Mouse (Mus musculus) limb, embryonic 14.5 days (tissue): ENCODE results near the gene Atf3. TPM values are rescaled to one million over a fixed set of nuclear protein-coding genes. Genes with fewer than 3 reads are reported as not detected.

Experiments used
- ATAC-seq: fragments of 200-750 bp; cut with Nextera tagmentation; 2 replicates; pipeline ENCODE4 v1.8.0; 2017; ENCODE audit warnings: low read depth, moderate number of reproducible peaks, moderate TSS enrichment; ENCODE audit not compliant: low FRiP score
- DNase-seq: peaks from one replicate; pipeline ENCODE4 v3.0.0-alpha.2; 2015; ENCODE audit warnings: low spot score
- H3K27ac ChIP-seq: fragments of 300-500 bp; sonication (generic); replicated peaks from 2 replicates; pipeline ENCODE4 v1.5.1; 2014; ENCODE audit warnings: low read depth, mild to moderate bottlenecking, low read length, moderate library complexity, mixed read lengths
- H3K27me3 ChIP-seq: fragments of 300-500 bp; sonication (generic); 2 replicates; pipeline ENCODE4 v1.6.1; 2014; ENCODE audit warnings: low read length, mixed read lengths; ENCODE audit not compliant: control insufficient read depth, insufficient read depth
- H3K36me3 ChIP-seq: fragments of 300-500 bp; sonication (generic); 2 replicates; pipeline ENCODE4 v1.6.1; 2014; ENCODE audit warnings: mild to moderate bottlenecking, low read length, moderate library complexity, mixed read lengths; ENCODE audit not compliant: control insufficient read depth, insufficient read depth
- H3K4me1 ChIP-seq: fragments of 300-500 bp; sonication (generic); 2 replicates; pipeline ENCODE4 v1.6.1; 2014; ENCODE audit warnings: antibody characterized with exemption, low read length, mixed read lengths; ENCODE audit not compliant: control insufficient read depth, insufficient read depth
- H3K4me2 ChIP-seq: fragments of 300-500 bp; sonication (generic); replicated peaks from 2 replicates; pipeline ENCODE4 v1.6.1; 2014; ENCODE audit warnings: low read depth, mild to moderate bottlenecking, low read length, moderate library complexity; ENCODE audit not compliant: severe bottlenecking
- H3K4me3 ChIP-seq: fragments of 300-500 bp; sonication (generic); replicated peaks from 2 replicates; pipeline ENCODE4 v1.5.1; 2014; ENCODE audit warnings: low read length
- H3K9ac ChIP-seq: fragments of 300-500 bp; sonication (generic); 2 replicates; pipeline ENCODE4 v1.6.1; 2014; ENCODE audit warnings: mild to moderate bottlenecking, low read depth, low read length, moderate library complexity; ENCODE audit not compliant: severe bottlenecking
- H3K9me3 ChIP-seq: fragments of 300-500 bp; sonication (generic); 2 replicates; pipeline ENCODE4 v1.6.1; 2016; ENCODE audit warnings: low read length; ENCODE audit not compliant: control insufficient read depth
- POLR2A ChIP-seq: fragments of 200-500 bp; IDR thresholded peaks from 2 replicates; pipeline ENCODE4 v1.8.0; 2012; ENCODE audit warnings: inconsistent platforms, mild to moderate bottlenecking, moderate library complexity, borderline replicate concordance; ENCODE audit not compliant: insufficient read depth, insufficient read length; ENCODE audit errors: extremely low read depth
- WGBS: fragments of 180-500 bp; shearing (Covaris S2); extraction: QIAGEN DNeasy Blood & Tissue Kit; methylation state at CpG from one replicate; pipeline ENCODE4 v1.1.7; 2014; 5-methylcytosine and 5-hydroxymethylcytosine counted together
- polyA plus RNA-seq, 2 experiments: library from polyadenylated mRNA; depleted of rRNA in 1 of 2; stranded (reverse) in 1 of 2; unstranded in 1 of 2; fragments of >200 nt; fragmentation: Nextera tagmentation in 1 of 2; extraction: Ambion mirVana in 1 of 2; gene quantifications; 2 replicates each; pipeline versions ENCODE4 v1.2.1 to v1.2.3; 2012 to 2014

The Atf3 gene
- polyA plus RNA-seq, 2 experiments, result 5.0 to 5.9 TPM

DNA sequence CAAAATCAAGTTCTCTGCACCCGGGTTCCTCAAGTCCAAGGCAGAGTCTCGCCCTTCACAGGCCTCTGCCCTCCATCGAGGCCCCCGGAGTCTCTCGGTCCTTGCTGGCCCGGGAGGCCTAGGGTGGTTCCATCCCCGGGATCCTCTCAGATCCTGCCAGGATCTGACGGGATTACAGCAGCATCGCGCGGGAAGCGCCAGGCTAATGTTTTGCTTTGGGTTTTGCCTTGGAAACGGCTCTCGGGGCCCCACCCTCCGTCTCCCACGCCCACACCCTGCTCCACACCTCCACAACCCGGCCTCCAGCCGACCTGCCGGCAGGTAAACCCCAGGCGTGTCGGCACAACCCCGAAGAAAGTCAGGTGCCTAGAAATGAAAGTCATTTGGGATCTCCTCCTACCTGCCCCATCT is 33.0 kb downstream of the Atf3 start:
- H3K36me3 ChIP-seq, result no peaks in the 10 kb centered on the region
- H3K27ac ChIP-seq, result no peak overlapping the region
- no peak for ATAC-seq
- H3K27me3 ChIP-seq, result peaks cover 46% of the 10 kb centered on the region
- H3K9ac ChIP-seq, result no peak overlapping the region
- WGBS, result 4% methylated on average over 22 of the region's 22 CpGs
- TF ChIP-seq POLR2A, result no peak
- H3K4me1 ChIP-seq, result peaks cover 23% of the 10 kb centered on the region
- no peaks in the 10 kb centered on the region for H3K9me3 ChIP-seq
- peak overlapping the region; percentile 59 for H3K4me3 ChIP-seq
- peak; percentile 28 for DNase-seq
- H3K4me2 ChIP-seq, result peak overlapping the region; percentile 100

DNA sequence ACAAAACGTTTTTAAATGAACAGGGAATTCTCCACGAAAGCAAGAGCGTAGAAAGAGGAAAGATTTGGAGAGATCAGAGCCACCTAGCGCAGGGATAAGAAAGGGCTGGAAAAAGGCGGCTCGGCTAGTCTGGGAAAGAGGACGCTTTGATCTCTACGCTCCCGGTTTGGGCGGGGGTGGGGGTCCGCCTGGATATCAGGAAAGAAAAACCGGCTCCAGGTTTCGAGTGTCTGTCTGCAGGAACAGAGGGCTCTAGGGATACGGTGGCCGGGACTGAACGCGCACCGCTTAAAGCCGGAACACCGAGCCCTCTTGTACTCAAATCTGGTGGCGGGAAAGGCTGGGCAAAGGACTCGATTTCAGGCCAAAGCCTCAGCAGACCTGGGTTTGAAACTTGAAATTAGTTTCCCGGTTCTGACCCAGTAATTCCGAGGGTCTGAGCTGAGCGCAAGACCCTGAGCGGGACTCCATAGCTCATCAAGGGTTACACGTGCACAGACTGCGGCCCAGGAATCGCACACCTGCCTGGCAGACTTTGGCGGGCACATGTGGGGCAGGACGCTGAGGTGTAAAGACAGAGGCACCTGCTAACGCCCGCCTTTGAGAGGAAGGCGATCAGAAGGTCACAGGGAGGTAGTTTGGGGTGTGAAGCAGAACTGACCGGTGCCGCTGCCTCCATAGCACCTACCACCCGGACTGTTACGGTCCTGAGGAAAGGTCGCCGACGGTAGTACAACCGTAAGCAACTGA is 33.6 kb downstream of the Atf3 start:
- Histone ChIP-seq H3K4me1 (peaks cover 29% of the 10 kb centered on the region), H3K4me3 (peak overlapping the region; percentile 59), H3K27me3 (peaks cover 46% of the 10 kb centered on the region), H3K9ac (no peak overlapping the region; the same call in 1 of the 2 replicates), H3K27ac (no peak overlapping the region), H3K9me3 (no peaks in the 10 kb centered on the region), H3K4me2 (peak overlapping the region; percentile 100), H3K36me3 (no peaks in the 10 kb centered on the region)
- WGBS, result under 1% methylated on average over 42 of the region's 42 CpGs
- ATAC-seq, result no peak
- TF ChIP-seq POLR2A, result no peak
- DNase-seq, result peak; percentile 61

DNA sequence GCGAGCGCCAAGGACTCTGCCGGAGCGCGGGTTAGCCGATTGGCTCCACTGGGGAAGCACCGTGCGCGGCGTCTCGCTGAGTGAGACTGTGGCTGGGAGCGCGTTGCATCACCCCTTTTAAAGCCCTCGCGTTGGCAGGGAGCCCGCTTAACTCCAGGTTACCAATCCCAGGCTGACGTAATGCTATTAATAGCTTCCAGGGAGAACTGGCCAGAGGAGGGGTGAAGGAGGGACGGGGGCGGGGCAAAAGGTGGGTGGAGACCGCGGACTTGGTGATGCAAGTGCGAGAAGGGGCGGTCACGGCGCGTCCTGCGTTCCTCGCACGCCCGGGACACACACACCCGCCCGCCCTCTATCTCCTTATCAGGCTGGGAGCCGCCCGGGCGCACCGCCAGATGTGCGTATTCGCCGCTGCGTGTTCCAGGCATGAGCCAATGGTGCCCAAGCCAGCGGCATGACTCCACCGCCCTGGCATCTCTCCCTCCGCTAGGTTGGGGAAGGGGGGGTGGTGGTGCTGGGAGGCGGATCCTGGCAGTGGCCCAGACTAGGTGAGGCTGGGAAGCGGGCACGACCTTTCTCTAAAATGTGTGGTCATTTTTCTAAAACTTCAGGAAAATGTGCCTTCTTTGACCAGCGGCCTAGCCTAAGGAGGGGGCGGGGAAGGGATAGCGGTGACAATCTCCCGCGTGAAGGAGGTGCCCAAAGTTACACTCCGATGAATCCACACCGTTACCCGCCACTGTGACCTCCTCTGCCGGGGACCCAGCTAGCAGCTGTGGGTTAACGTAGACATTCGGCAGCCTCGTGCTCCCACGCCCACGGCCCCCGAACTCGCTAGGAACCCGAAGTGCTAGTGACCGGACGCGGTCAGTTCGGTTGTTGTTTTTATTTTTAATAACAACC is 34.4 kb downstream of the Atf3 start:
- TF ChIP-seq POLR2A, result peak; percentile 92; the same call in 1 of the 2 replicates
- DNase-seq, result peak; percentile 97
- Histone ChIP-seq H3K27me3 (peaks cover 46% of the 10 kb centered on the region), H3K9ac (peak overlapping the region; percentile 58), H3K9me3 (no peaks in the 10 kb centered on the region), H3K27ac (no peak overlapping the region), H3K4me1 (peaks cover 37% of the 10 kb centered on the region), H3K4me2 (peak overlapping the region; percentile 100), H3K36me3 (no peaks in the 10 kb centered on the region), H3K4me3 (peak overlapping the region; percentile 59)
- peak; percentile 87 for ATAC-seq
- WGBS, result under 1% methylated on average over 52 of the region's 67 CpGs

DNA sequence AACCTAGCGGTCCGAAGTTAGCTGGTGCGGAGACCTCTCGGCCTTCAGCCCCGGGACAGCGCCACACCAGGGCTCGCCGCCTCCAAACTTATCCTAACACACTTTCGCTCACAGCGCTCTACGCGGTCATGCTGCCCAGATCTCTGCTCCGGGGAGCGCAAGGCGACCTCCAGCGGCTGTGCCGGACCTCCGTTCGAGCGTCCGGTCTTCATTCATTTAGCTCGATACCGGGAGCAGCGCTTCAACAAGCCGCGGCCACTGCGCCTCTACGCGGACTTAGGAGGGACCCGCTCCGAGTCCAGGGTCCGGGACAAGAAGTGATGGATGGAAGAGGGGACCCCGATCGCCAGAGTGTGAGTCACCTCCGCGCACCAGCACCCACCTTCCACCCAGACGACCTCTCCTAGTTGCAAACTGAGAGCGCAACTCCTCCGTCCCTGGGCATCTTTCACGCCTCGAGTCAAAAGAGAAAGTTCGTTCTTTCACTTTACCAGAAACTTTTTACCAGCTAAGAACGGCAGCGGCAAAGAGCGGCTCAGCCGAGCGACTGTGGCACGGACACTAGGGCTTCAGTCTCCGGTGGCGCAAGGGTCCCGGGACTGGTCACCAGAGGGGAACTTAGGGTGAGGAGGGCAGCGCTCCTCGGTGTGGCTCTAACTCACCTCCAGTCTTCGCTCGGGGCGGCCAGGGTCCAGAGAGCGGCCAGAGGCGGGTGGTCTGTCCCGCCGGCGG is 35.2 kb downstream of the Atf3 start:
- WGBS, result under 1% methylated on average over 57 of the region's 61 CpGs
- Histone ChIP-seq H3K36me3 (no peaks in the 10 kb centered on the region), H3K27me3 (peaks cover 41% of the 10 kb centered on the region), H3K4me1 (peaks cover 43% of the 10 kb centered on the region), H3K4me2 (peak overlapping the region; percentile 100), H3K9ac (peak overlapping the region; percentile 58), H3K27ac (no peak overlapping the region), H3K9me3 (no peaks in the 10 kb centered on the region), H3K4me3 (peak overlapping the region; percentile 59)
- ATAC-seq, result peak; percentile 7; the same call in 1 of the 2 replicates
- peak; percentile 47 for DNase-seq
- TF ChIP-seq POLR2A, result no peak
